Mouse (Mus musculus): ENCODE measurements around the gene Gucy1a1. TPM values are rescaled to one million over a fixed set of nuclear protein-coding genes. Genes with fewer than 3 reads are reported as not detected.

Gucy1a1 gene
- polyA plus RNA-seq, 1 experiment = 1.7 TPM

GRCm38 (mm10) chr3:82061402-82062180, 84.0 kb downstream of the Gucy1a1 start:
- Histone ChIP-seq H3K4me1 (replicated peaks; ENCODE audit: control insufficient read depth, insufficient read depth, low read length) (no peaks in the 10 kb centered on the region), H3K27me3 (ENCODE audit: control insufficient read depth, insufficient read depth, low read length) (no peaks in the 10 kb centered on the region), H3K36me3 (ENCODE audit: control insufficient read depth, insufficient read depth, low read length) (no peaks in the 10 kb centered on the region), H3K27ac (ENCODE audit: control insufficient read depth, insufficient read depth, low read length) (no peak overlapping the region), H3K4me3 (ENCODE audit: control insufficient read depth, insufficient read depth, low read length) (no peak overlapping the region)
- no peak for TF ChIP-seq POLR2A (IDR thresholded peaks at IDR 0.05; ENCODE audit: control insufficient read depth, extremely low read depth, insufficient read depth, low read length, poor library complexity)
- TF ChIP-seq CTCF (IDR thresholded peaks at IDR 0.05; ENCODE audit: borderline replicate concordance, control insufficient read depth, extremely low read depth, insufficient read depth, low read length, poor library complexity) = no peak
- DNase-seq = no peak
- 74% methylated on average over 9 of the region's 9 CpGs for WGBS

GRCm38 (mm10) chr3:82057201-82057600, 88.4 kb downstream of the Gucy1a1 start:
- Histone ChIP-seq H3K27ac (ENCODE audit: control insufficient read depth, insufficient read depth, low read length) (no peak overlapping the region), H3K27me3 (ENCODE audit: control insufficient read depth, insufficient read depth, low read length) (no peaks in the 10 kb centered on the region), H3K4me3 (ENCODE audit: control insufficient read depth, insufficient read depth, low read length) (no peak overlapping the region), H3K4me1 (replicated peaks; ENCODE audit: control insufficient read depth, insufficient read depth, low read length) (no peaks in the 10 kb centered on the region), H3K36me3 (ENCODE audit: control insufficient read depth, insufficient read depth, low read length) (no peaks in the 10 kb centered on the region)
- TF ChIP-seq POLR2A (IDR thresholded peaks at IDR 0.05; ENCODE audit: control insufficient read depth, extremely low read depth, insufficient read depth, low read length, poor library complexity) (no peak), CTCF (IDR thresholded peaks at IDR 0.05; ENCODE audit: borderline replicate concordance, control insufficient read depth, extremely low read depth, insufficient read depth, low read length, poor library complexity) (no peak)
- WGBS = 79% methylated on average over 5 of the region's 5 CpGs
- no peak for DNase-seq

DNA sequence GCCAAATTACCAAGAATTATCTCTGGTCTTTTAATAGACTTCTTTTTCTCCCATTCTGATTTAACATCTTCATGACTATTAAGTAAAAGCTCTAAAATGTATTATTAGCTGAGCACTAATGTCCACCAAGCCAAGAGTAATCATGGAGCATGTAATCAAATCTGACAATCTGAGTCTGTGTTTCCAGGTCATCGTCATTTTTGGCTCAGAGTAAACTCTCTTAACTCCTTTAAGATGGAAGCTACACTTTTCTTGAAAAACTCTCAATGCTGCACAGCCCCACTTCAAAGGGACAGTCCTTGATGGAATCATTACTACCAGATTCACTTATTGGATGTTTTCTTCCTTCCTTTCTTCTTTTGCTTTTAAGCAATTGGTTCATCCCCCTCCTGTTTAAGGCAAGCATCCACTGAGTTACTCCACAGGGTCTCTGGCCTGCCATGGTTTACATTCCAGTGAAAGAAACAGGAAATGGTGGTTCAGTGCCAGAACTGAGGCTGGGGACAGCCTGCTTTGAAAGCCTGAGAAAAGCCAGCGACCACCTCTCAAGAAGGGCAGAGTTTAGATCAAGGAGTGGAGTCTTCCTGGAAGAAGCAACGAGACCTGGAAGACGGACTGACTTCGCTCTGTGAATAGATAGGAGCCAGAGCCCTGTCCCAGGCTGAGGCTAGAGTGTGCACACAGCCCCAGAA, 91.2 kb downstream of the Gucy1a1 start:
- WGBS = 86% methylated on average over 5 of the region's 5 CpGs
- no peak for DNase-seq
- Histone ChIP-seq H3K27ac (ENCODE audit: control insufficient read depth, insufficient read depth, low read length) (no peak overlapping the region), H3K27me3 (ENCODE audit: control insufficient read depth, insufficient read depth, low read length) (no peaks in the 10 kb centered on the region), H3K4me1 (replicated peaks; ENCODE audit: control insufficient read depth, insufficient read depth, low read length) (no peaks in the 10 kb centered on the region), H3K4me3 (ENCODE audit: control insufficient read depth, insufficient read depth, low read length) (no peak overlapping the region), H3K36me3 (ENCODE audit: control insufficient read depth, insufficient read depth, low read length) (no peaks in the 10 kb centered on the region)
- TF ChIP-seq CTCF (IDR thresholded peaks at IDR 0.05; ENCODE audit: borderline replicate concordance, control insufficient read depth, extremely low read depth, insufficient read depth, low read length, poor library complexity) = no peak
- no peak for TF ChIP-seq POLR2A (IDR thresholded peaks at IDR 0.05; ENCODE audit: control insufficient read depth, extremely low read depth, insufficient read depth, low read length, poor library complexity)

DNA sequence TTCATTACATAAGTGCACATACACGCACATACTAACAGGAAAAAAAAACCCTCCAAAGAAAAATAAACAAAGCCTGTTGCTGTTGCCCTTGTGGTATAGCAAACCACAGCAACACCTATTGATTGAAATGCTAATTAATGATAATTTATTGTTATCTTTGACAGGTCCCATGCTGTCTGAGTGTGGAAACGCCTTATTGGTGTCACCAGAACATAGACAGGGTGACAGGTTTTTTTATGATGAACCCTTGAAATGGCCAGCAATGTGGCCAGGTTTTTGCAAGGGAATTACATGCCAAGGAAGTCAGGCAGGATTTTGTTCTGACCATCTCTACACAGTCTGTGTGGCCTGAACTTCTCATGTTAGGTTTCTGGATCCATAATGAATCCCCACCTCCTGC, 93.6 kb downstream of the Gucy1a1 start:
- Histone ChIP-seq H3K36me3 (ENCODE audit: control insufficient read depth, insufficient read depth, low read length) (no peaks in the 10 kb centered on the region), H3K4me1 (replicated peaks; ENCODE audit: control insufficient read depth, insufficient read depth, low read length) (no peaks in the 10 kb centered on the region), H3K27ac (ENCODE audit: control insufficient read depth, insufficient read depth, low read length) (no peak overlapping the region), H3K27me3 (ENCODE audit: control insufficient read depth, insufficient read depth, low read length) (no peaks in the 10 kb centered on the region), H3K4me3 (ENCODE audit: control insufficient read depth, insufficient read depth, low read length) (no peak overlapping the region)
- no peak for DNase-seq
- TF ChIP-seq CTCF (IDR thresholded peaks at IDR 0.05; ENCODE audit: borderline replicate concordance, control insufficient read depth, extremely low read depth, insufficient read depth, low read length, poor library complexity) (no peak), POLR2A (IDR thresholded peaks at IDR 0.05; ENCODE audit: control insufficient read depth, extremely low read depth, insufficient read depth, low read length, poor library complexity) (no peak)
- 90% methylated on average over 2 of the region's 2 CpGs for WGBS

DNA sequence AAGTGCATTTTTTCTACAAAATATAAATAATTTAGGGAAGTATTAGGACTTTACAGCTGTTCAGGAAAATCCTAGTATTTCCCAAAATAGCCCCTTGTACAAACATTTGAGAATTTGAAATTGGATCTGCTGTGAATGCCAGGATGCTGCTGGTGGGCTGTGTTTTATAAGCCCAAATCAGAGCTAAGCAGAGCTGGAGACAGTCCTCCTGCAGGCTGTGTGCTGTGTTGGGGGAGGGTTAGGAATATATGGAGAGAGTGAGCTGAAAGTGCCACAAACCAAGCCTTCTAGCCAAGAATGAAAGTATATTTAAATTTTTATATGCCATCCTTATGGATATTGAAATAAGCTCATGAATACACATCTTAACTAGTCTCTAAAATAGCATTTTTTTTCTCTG, 94.1 kb downstream of the Gucy1a1 start:
- Histone ChIP-seq H3K27me3 (ENCODE audit: control insufficient read depth, insufficient read depth, low read length) (no peaks in the 10 kb centered on the region), H3K4me3 (ENCODE audit: control insufficient read depth, insufficient read depth, low read length) (no peak overlapping the region), H3K27ac (ENCODE audit: control insufficient read depth, insufficient read depth, low read length) (no peak overlapping the region), H3K36me3 (ENCODE audit: control insufficient read depth, insufficient read depth, low read length) (no peaks in the 10 kb centered on the region), H3K4me1 (replicated peaks; ENCODE audit: control insufficient read depth, insufficient read depth, low read length) (no peaks in the 10 kb centered on the region)
- no peak for DNase-seq
- TF ChIP-seq CTCF (IDR thresholded peaks at IDR 0.05; ENCODE audit: borderline replicate concordance, control insufficient read depth, extremely low read depth, insufficient read depth, low read length, poor library complexity) = no peak
- no peak for TF ChIP-seq POLR2A (IDR thresholded peaks at IDR 0.05; ENCODE audit: control insufficient read depth, extremely low read depth, insufficient read depth, low read length, poor library complexity)

- Histone ChIP-seq H3K4me3 (ENCODE audit: control insufficient read depth, insufficient read depth, low read length) (no peak overlapping the region), H3K36me3 (ENCODE audit: control insufficient read depth, insufficient read depth, low read length) (no peaks in the 10 kb centered on the region), H3K27me3 (ENCODE audit: control insufficient read depth, insufficient read depth, low read length) (no peaks in the 10 kb centered on the region), H3K27ac (ENCODE audit: control insufficient read depth, insufficient read depth, low read length) (no peak overlapping the region), H3K4me1 (replicated peaks; ENCODE audit: control insufficient read depth, insufficient read depth, low read length) (no peaks in the 10 kb centered on the region)
- TF ChIP-seq POLR2A (IDR thresholded peaks at IDR 0.05; ENCODE audit: control insufficient read depth, extremely low read depth, insufficient read depth, low read length, poor library complexity) (no peak), CTCF (IDR thresholded peaks at IDR 0.05; ENCODE audit: borderline replicate concordance, control insufficient read depth, extremely low read depth, insufficient read depth, low read length, poor library complexity) (no peak)
- WGBS = 85% methylated on average over 7 of the region's 7 CpGs
- DNase-seq = no peak
Observed at GRCm38 (mm10) chr3:82048681-82049080, 96.9 kb downstream of the Gucy1a1 start.
